Mouse (Mus musculus): ENCODE measurements around the gene Pmm1. TPM values are rescaled to one million over a fixed set of nuclear protein-coding genes. Genes with fewer than 3 reads are reported as not detected.
"Not testable (repeated sequence)": the region's sequence is repeated elsewhere in the genome, so short reads cannot be mapped to it uniquely, and the experiment has no call there.

Pmm1 gene
- total RNA-seq (2015) (10.4 and 10.5 TPM in 2 replicates), total RNA-seq (2017) (5.6 and 5.7 TPM in 2 replicates)

- peak; percentile 96 for ATAC-seq (ENCODE audit: poor library complexity, severe bottlenecking)
Observed at GRCm38 (mm10) chr15:81960171-81961077, at the start of gene Pmm1. TSS of gene Pmm1 (minus strand) at chr15:81960930.

- ATAC-seq (ENCODE audit: poor library complexity, severe bottlenecking): no peak
Observed at GRCm38 (mm10) chr15:82004257-82004656, 43.5 kb upstream of the Pmm1 start.

GRCm38 (mm10) chr15:81993992-81994391 is 33.3 kb upstream of the Pmm1 start:
- no peak for ATAC-seq (ENCODE audit: poor library complexity, severe bottlenecking)

- no peak for ATAC-seq (ENCODE audit: poor library complexity, severe bottlenecking)
Observed at GRCm38 (mm10) chr15:81990549-81990948, 29.8 kb upstream of the Pmm1 start.

- peak; percentile 92 for ATAC-seq (ENCODE audit: poor library complexity, severe bottlenecking)
Observed at GRCm38 (mm10) chr15:81989371-81990062, 28.8 kb upstream of the Pmm1 start.

GRCm38 (mm10) chr15:81987646-81988045 is 26.9 kb upstream of the Pmm1 start, which contains the start of gene Xrcc6:
TSS of gene Xrcc6 (plus strand) at chr15:81987835.
- no peak for ATAC-seq (ENCODE audit: poor library complexity, severe bottlenecking)

GRCm38 (mm10) chr15:81985267-81986161 is 24.8 kb upstream of the Pmm1 start:
- no peak for ATAC-seq (ENCODE audit: poor library complexity, severe bottlenecking)

GRCm38 (mm10) chr15:81982173-81982572 is 21.4 kb upstream of the Pmm1 start:
- no peak for ATAC-seq (ENCODE audit: poor library complexity, severe bottlenecking)

- no peak for ATAC-seq (ENCODE audit: poor library complexity, severe bottlenecking)
Observed at GRCm38 (mm10) chr15:81980321-81980720, 19.6 kb upstream of the Pmm1 start, which contains the start of gene 1700029P11Rik. TSS of gene 1700029P11Rik (plus strand) at chr15:81980540.

- not testable (repeated sequence) for ATAC-seq (ENCODE audit: poor library complexity, severe bottlenecking)
Observed at GRCm38 (mm10) chr15:81975156-81975555, 14.4 kb upstream of the Pmm1 start.

- not testable (repeated sequence) for ATAC-seq (ENCODE audit: poor library complexity, severe bottlenecking)
Observed at GRCm38 (mm10) chr15:81970498-81970897, 9.8 kb upstream of the Pmm1 start.

- not testable (repeated sequence) for ATAC-seq (ENCODE audit: poor library complexity, severe bottlenecking)
Observed at GRCm38 (mm10) chr15:81969635-81970034, 8.9 kb upstream of the Pmm1 start.

GRCm38 (mm10) chr15:81969173-81969572 is 8.4 kb upstream of the Pmm1 start:
- ATAC-seq (ENCODE audit: poor library complexity, severe bottlenecking): no peak

- ATAC-seq (ENCODE audit: poor library complexity, severe bottlenecking): no peak
Observed at GRCm38 (mm10) chr15:81968447-81968846, 7.7 kb upstream of the Pmm1 start.

- ATAC-seq (ENCODE audit: poor library complexity, severe bottlenecking): no peak
Observed at GRCm38 (mm10) chr15:81967821-81968220, 7.1 kb upstream of the Pmm1 start.

- no peak for ATAC-seq (ENCODE audit: poor library complexity, severe bottlenecking)
Observed at GRCm38 (mm10) chr15:81966062-81966829, 5.5 kb upstream of the Pmm1 start.

- no peak for ATAC-seq (ENCODE audit: poor library complexity, severe bottlenecking)
Observed at GRCm38 (mm10) chr15:81964980-81965545, 4.3 kb upstream of the Pmm1 start.

GRCm38 (mm10) chr15:81964262-81964661 is 3.5 kb upstream of the Pmm1 start:
- no peak for ATAC-seq (ENCODE audit: poor library complexity, severe bottlenecking)

GRCm38 (mm10) chr15:81961078-81961451 is 335 bp upstream of the Pmm1 start:
- no peak for ATAC-seq (ENCODE audit: poor library complexity, severe bottlenecking)

- no peak for ATAC-seq (ENCODE audit: poor library complexity, severe bottlenecking)
Observed at GRCm38 (mm10) chr15:81958906-81959305, 1.8 kb downstream of the Pmm1 start.

Measured in megakaryocyte, adult 5-6 weeks (primary cell).